Mouse (Mus musculus): Measurements from ENCODE around the gene Stat5a.

Stat5a gene

GRCm38 (mm10) chr11:100858935-100859578 is at the start of gene Stat5a:
Gene Stat5a, plus strand, starts transcription at chr11:100859351.
- no peak for DNase-seq

- DNase-seq: no peak
Observed at GRCm38 (mm10) chr11:100810516-100810915, 48.6 kb upstream of the Stat5a start.

GRCm38 (mm10) chr11:100811132-100811531 is 48.0 kb upstream of the Stat5a start:
- no peak for DNase-seq

- peak; percentile 30 to 45 for DNase-seq
Observed at GRCm38 (mm10) chr11:100814498-100814897, 44.7 kb upstream of the Stat5a start.

GRCm38 (mm10) chr11:100816342-100816741 is 42.8 kb upstream of the Stat5a start:
- no peak for DNase-seq

GRCm38 (mm10) chr11:100816801-100817200 is 42.4 kb upstream of the Stat5a start:
- peak; percentile 53 to 62 for DNase-seq

GRCm38 (mm10) chr11:100817311-100817710 is 41.8 kb upstream of the Stat5a start:
- DNase-seq: peak; percentile 78

GRCm38 (mm10) chr11:100818359-100819012 is 40.7 kb upstream of the Stat5a start:
- no peak for DNase-seq

GRCm38 (mm10) chr11:100819048-100819447 is 40.1 kb upstream of the Stat5a start:
- no peak for DNase-seq

- DNase-seq: no peak
Observed at GRCm38 (mm10) chr11:100819626-100820025, 39.5 kb upstream of the Stat5a start.

GRCm38 (mm10) chr11:100820047-100820446 is 39.1 kb upstream of the Stat5a start:
- DNase-seq: no peak

- no peak for DNase-seq
Observed at GRCm38 (mm10) chr11:100821605-100822220, 37.4 kb upstream of the Stat5a start.

GRCm38 (mm10) chr11:100822365-100822764 is 36.8 kb upstream of the Stat5a start:
- peak in 1 of 2 experiments; percentile 25 for DNase-seq

- no peak for DNase-seq
Observed at GRCm38 (mm10) chr11:100823543-100824313, 35.4 kb upstream of the Stat5a start.

GRCm38 (mm10) chr11:100824496-100824895 is 34.7 kb upstream of the Stat5a start:
- no peak for DNase-seq

GRCm38 (mm10) chr11:100825451-100825850 is 33.7 kb upstream of the Stat5a start:
- DNase-seq: no peak

- peak in 1 of 2 experiments; percentile 31 for DNase-seq
Observed at GRCm38 (mm10) chr11:100826161-100826866, 32.8 kb upstream of the Stat5a start.

- peak; percentile 41 to 47 for DNase-seq
Observed at GRCm38 (mm10) chr11:100828676-100829151, 30.4 kb upstream of the Stat5a start.

GRCm38 (mm10) chr11:100829691-100830090 is 29.5 kb upstream of the Stat5a start:
- no peak for DNase-seq

GRCm38 (mm10) chr11:100831396-100831795 is 27.8 kb upstream of the Stat5a start:
- no peak for DNase-seq

- DNase-seq: no peak
Observed at GRCm38 (mm10) chr11:100833466-100833865, 25.7 kb upstream of the Stat5a start.
